Mouse (Mus musculus) intestine, postnatal 0 days (tissue): Measurements from ENCODE around the gene Ccdc18. TPM values are rescaled to one million over a fixed set of nuclear protein-coding genes. Genes with fewer than 3 reads are reported as not detected.
"Not testable (repeated sequence)": the region's sequence is repeated elsewhere in the genome, so short reads cannot be mapped to it uniquely, and the experiment has no call there.

Experiments
- ATAC-seq: fragments of 200-750 bp; cut with Nextera tagmentation; 2 replicates; pipeline ENCODE4 v1.8.0; 2017; ENCODE audit warnings: mild to moderate bottlenecking, moderate TSS enrichment, moderate library complexity
- H3K27ac ChIP-seq: fragments of 300-500 bp; sonication (generic); 2 replicates; pipeline ENCODE4 v1.5.1; 2014; ENCODE audit warnings: mild to moderate bottlenecking, low read depth, low read length, moderate library complexity
- H3K27me3 ChIP-seq: fragments of 300-500 bp; sonication (generic); replicated peaks from 2 replicates; pipeline ENCODE4 v1.6.1; 2014; ENCODE audit warnings: low read length, mixed read lengths; ENCODE audit not compliant: control insufficient read depth, insufficient read depth
- H3K36me3 ChIP-seq: fragments of 300-500 bp; sonication (generic); 2 replicates; pipeline ENCODE4 v1.6.1; 2014; ENCODE audit warnings: mild to moderate bottlenecking, moderate library complexity; ENCODE audit not compliant: control insufficient read depth, insufficient read depth
- H3K4me1 ChIP-seq: fragments of 300-500 bp; sonication (generic); replicated peaks from 2 replicates; pipeline ENCODE4 v1.6.1; 2014; ENCODE audit warnings: antibody characterized with exemption, low read length, mixed read lengths; ENCODE audit not compliant: control insufficient read depth, insufficient read depth
- H3K4me2 ChIP-seq: fragments of 300-500 bp; sonication (generic); replicated peaks from 2 replicates; pipeline ENCODE4 v1.6.1; 2014; ENCODE audit warnings: low read depth, mild to moderate bottlenecking, moderate library complexity
- H3K4me3 ChIP-seq: fragments of 300-500 bp; sonication (generic); 2 replicates; pipeline ENCODE4 v1.5.1; 2014; ENCODE audit warnings: low read depth, low read length
- H3K9ac ChIP-seq: fragments of 300-500 bp; sonication (generic); 2 replicates; pipeline ENCODE4 v1.6.1; 2014; ENCODE audit warnings: mild to moderate bottlenecking, low read depth, low read length
- H3K9me3 ChIP-seq: fragments of 300-500 bp; sonication (generic); 2 replicates; pipeline ENCODE4 v1.6.1; 2016; ENCODE audit warnings: mixed run types; ENCODE audit not compliant: control insufficient read depth
- CTCF ChIP-seq: sonication (generic); IDR thresholded peaks from 2 replicates; pipeline ENCODE4 v1.5.1; 2016; ENCODE audit warnings: low read depth, mild to moderate bottlenecking, control low read depth, antibody characterized with exemption, moderate library complexity
- WGBS: fragments of 180-500 bp; shearing (Covaris S2); extraction: QIAGEN DNeasy Blood & Tissue Kit; methylation state at CpG from one replicate; pipeline ENCODE4 v1.1.7; 2014; 5-methylcytosine and 5-hydroxymethylcytosine counted together
- polyA plus RNA-seq: library from polyadenylated mRNA; unstranded; fragments of >200 nt; fragmentation: Nextera tagmentation; extraction: Ambion mirVana; gene quantifications from 2 replicates; pipeline ENCODE4 v1.2.1, GENCODE M21; 2015

The Ccdc18 gene
- polyA plus RNA-seq, 1 experiment from 2014 or later: 3.3 TPM

DNA sequence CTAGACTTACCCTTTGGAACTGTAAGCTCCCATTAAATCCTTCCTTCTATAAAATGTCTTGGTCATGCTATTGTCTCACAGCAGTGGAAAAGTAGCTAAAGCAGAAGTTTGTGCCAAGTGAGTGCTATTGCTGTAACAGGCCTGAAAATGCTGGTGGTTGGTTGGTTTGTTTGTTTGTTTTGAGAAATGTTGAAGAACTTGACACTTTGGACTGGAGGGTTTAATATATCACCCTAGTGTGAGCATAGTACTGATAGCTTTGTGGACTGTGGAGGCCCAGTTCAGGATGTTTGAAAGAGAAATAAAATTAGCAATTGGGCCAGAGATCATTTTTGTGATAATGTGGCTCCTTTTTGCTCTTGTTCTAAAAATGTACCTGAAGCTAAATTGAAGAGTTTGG, 93.5 kb downstream of the Ccdc18 start:
- Histone ChIP-seq H3K9ac (no peak overlapping the region), H3K4me3 (no peak overlapping the region), H3K27ac (no peak overlapping the region), H3K4me1 (no peaks in the 10 kb centered on the region), H3K27me3 (no peaks in the 10 kb centered on the region), H3K9me3 (no peaks in the 10 kb centered on the region), H3K36me3 (no peaks in the 10 kb centered on the region), H3K4me2 (no peak overlapping the region)
- no peak for ATAC-seq
- no peak for TF ChIP-seq CTCF

DNA sequence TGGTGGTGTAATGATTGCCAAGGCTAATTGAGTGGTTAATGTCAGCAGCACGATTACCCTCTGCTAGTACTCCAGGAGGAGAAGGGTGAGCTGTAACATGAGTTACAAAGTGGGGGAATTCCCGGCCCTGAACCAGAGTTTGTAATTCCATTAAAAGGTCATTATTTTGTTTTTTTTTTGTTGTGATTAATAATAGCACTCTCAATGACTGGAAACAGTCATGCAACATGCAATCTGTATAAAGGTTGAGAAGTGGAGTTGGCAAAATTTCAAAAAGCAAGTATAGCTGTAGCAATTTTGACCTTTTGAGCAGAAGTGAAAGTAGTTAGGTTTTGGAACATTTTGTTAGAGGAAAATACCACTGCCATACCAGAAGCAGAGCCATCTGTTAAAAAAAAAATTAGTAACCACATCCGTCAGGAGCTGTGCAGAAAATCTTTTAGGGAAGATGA, 113.7 kb downstream of the Ccdc18 start:
- no peak for TF ChIP-seq CTCF
- Histone ChIP-seq H3K4me1 (no peaks in the 10 kb centered on the region), H3K4me2 (no peak overlapping the region), H3K27me3 (no peaks in the 10 kb centered on the region), H3K9ac (no peak overlapping the region), H3K27ac (no peak overlapping the region), H3K4me3 (no peak overlapping the region), H3K36me3 (no peaks in the 10 kb centered on the region), H3K9me3 (no peaks in the 10 kb centered on the region)
- no peak for ATAC-seq
- 47% methylated on average over 3 of the region's 3 CpGs for WGBS

DNA sequence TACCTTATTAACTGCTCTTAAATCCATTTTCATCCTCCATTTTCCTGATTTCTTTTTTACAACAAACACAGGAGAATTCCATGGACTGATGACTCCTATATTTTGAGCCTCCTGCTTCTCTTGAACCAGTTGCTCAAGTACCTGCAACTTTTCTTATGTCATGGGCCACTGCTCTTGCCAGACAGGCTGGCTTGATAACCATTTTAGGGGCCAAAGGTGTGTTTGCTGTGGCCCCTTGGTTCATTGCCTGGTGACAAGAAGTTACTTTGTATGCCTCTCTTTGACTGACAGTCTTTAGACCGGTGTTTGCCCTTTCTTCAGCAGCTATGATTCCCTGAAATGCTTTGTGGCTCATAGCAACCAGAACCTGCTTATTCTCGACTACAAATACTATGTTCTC, 117.4 kb downstream of the Ccdc18 start:
- Histone ChIP-seq H3K4me1 (no peaks in the 10 kb centered on the region), H3K27me3 (no peaks in the 10 kb centered on the region), H3K9ac (no peak overlapping the region), H3K4me2 (no peak overlapping the region), H3K27ac (no peak overlapping the region), H3K4me3 (no peak overlapping the region), H3K36me3 (no peaks in the 10 kb centered on the region), H3K9me3 (no peaks in the 10 kb centered on the region)
- TF ChIP-seq CTCF: no peak
- ATAC-seq: no peak
- WGBS: 31% methylated on average over 2 of the region's 2 CpGs

DNA sequence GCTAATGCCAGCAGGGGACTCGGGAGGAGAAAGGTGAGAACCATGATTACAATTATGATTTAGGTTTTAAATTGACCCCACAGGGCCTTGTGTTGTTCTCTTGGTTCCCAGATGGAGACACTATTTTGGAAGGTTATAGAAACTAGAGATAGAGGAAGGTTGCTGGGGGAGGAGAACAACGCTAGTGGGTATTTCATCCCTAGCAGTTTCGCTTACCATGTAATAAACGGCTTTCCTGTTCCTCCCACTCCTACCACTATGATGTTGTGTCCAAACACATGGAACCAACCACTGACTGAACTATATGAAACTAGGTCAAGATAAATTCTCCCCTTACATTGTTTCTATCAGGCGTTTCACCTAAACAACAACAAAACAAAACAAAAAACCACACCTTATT, 122.6 kb downstream of the Ccdc18 start:
- H3K36me3 ChIP-seq: no peaks in the 10 kb centered on the region
- H3K27me3 ChIP-seq: no peaks in the 10 kb centered on the region
- H3K27ac ChIP-seq: no peak overlapping the region
- H3K4me1 ChIP-seq: no peaks in the 10 kb centered on the region
- whole genome bisulfite sequencing: 71% methylated on average over 5 of the region's 5 CpGs
- no peak overlapping the region for H3K9ac ChIP-seq
- H3K9me3 ChIP-seq: no peaks in the 10 kb centered on the region
- TF ChIP-seq CTCF: no peak
- H3K4me3 ChIP-seq: no peak overlapping the region
- H3K4me2 ChIP-seq: no peak overlapping the region
- no peak for ATAC-seq

DNA sequence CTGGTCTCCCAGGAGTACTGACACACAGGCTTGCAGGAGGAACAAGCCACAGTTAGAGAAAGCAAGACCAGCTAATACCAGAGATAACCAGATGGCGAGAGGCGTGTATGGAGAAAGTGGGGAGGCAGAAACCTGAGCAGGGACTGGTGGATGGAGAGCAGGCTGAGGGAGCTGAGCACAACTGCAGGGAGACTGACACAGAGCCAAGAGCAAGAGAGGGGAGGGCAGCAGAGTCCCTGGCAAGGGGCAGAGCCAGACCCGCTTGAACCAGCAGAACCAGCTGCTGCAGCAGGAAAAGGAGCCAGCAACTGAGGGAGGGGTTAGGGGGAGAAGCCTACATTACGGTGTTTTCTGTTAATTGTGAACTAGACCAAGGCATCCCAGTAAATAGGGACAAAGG, 130.0 kb downstream of the Ccdc18 start:
- 42% methylated on average over 4 of the region's 4 CpGs for WGBS
- H3K4me2 ChIP-seq: no peak overlapping the region
- ATAC-seq: no peak
- no peak for TF ChIP-seq CTCF
- H3K36me3 ChIP-seq: no peaks in the 10 kb centered on the region
- H3K27ac ChIP-seq: no peak overlapping the region
- no peaks in the 10 kb centered on the region for H3K9me3 ChIP-seq
- H3K4me3 ChIP-seq: no peak overlapping the region
- no peaks in the 10 kb centered on the region for H3K4me1 ChIP-seq
- no peak overlapping the region; the same call in 1 of the 2 replicates for H3K9ac ChIP-seq
- no peaks in the 10 kb centered on the region for H3K27me3 ChIP-seq

DNA sequence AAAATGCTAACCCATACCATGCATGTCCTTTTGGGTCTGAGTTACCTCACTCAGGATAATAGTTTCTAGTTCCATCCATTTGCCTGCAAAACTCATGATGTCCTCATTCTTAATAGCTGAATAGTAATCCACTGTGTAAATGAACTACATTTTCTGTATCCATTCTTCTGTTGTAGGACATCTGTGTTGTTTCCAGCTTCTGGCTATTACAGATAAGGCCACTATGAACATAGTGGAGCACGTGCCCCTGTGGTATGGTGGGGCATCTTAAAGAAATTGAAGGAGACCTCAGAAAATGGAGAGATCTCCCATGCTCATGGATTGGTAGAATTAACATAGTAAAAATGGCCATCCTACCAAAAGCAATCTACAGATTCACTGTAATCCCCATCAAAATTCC, 131.1 kb downstream of the Ccdc18 start:
- not testable (repeated sequence) for ATAC-seq, H3K9ac ChIP-seq, H3K27me3 ChIP-seq, H3K4me3 ChIP-seq, H3K36me3 ChIP-seq, H3K4me2 ChIP-seq, H3K4me1 ChIP-seq, H3K9me3 ChIP-seq, H3K27ac ChIP-seq
- 82% methylated on average over 1 of the region's 1 CpGs for WGBS

DNA sequence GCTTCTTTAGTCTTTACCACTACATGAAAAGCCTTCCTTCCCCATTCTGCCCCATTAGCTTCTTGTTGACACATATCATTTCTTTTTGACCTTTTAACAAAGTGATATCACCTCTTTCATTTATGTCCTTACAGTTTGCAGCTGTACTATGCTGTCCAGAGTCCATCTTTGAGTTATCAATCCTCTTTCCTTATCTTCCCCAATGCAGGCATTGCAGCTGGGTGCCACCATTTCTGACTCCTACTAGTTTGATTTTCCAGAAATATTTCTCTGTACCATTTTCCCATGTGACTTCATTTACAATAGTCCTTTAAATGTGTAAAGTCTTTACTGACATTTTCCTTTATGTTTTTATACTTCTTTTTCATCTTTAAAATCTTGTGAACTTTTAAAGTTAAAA, 134.3 kb downstream of the Ccdc18 start:
- Histone ChIP-seq H3K27ac (peak overlapping the region; percentile 30; the same call in 1 of the 2 replicates), H3K27me3 (no peaks in the 10 kb centered on the region), H3K9me3 (no peaks in the 10 kb centered on the region), H3K36me3 (no peaks in the 10 kb centered on the region), H3K4me1 (0 out of 2 replicates have a peak, but pooled peaks cover 4% of the 10 kb centered on the region), H3K4me3 (no peak overlapping the region), H3K4me2 (no peak overlapping the region), H3K9ac (no peak overlapping the region)
- no peak for TF ChIP-seq CTCF
- ATAC-seq: no peak
